Mouse (Mus musculus) spleen, adult 2 months (tissue): Measurements from ENCODE around the gene Abcd2. TPM values are rescaled to one million over a fixed set of nuclear protein-coding genes. Genes with fewer than 3 reads are reported as not detected.

Source experiments
- DNase-seq, 2 experiments: peaks; one replicate each; pipeline versions ENCODE4 v3.0.0 to v3.0.0-alpha.2; 2012 to 2021; ENCODE audit warnings: low spot score in 2 of 2, low read depth in 1 of 2
- H3K27ac ChIP-seq: fragments of 200-500 bp; 2 replicates; pipeline ENCODE4 v1.5.1; 2012; ENCODE audit warnings: low read length, inconsistent platforms; ENCODE audit not compliant: insufficient read depth
- H3K27me3 ChIP-seq: fragments of 200-500 bp; 2 replicates; pipeline ENCODE4 v1.6.1; 2012; ENCODE audit warnings: mild to moderate bottlenecking, moderate library complexity, low read length, inconsistent platforms; ENCODE audit not compliant: control insufficient read depth, insufficient read depth
- H3K36me3 ChIP-seq: fragments of 200-500 bp; 2 replicates; pipeline ENCODE4 v1.6.1; 2012; ENCODE audit warnings: mild to moderate bottlenecking, low read length, inconsistent platforms; ENCODE audit not compliant: control insufficient read depth, insufficient read depth
- H3K4me1 ChIP-seq: fragments of 200-500 bp; 2 replicates; pipeline ENCODE4 v1.6.1; 2011; ENCODE audit warnings: inconsistent platforms; ENCODE audit not compliant: control insufficient read depth, insufficient read depth, insufficient read length
- H3K4me3 ChIP-seq: fragments of 200-500 bp; 2 replicates; pipeline ENCODE4 v1.5.1; 2011; ENCODE audit warnings: mild to moderate bottlenecking, inconsistent platforms; ENCODE audit not compliant: insufficient read depth, insufficient read length; ENCODE audit errors: extremely low read depth
- CTCF ChIP-seq: fragments of 200-500 bp; IDR thresholded peaks from 2 replicates; pipeline ENCODE4 v1.5.1; 2011; ENCODE audit warnings: mild to moderate bottlenecking, inconsistent platforms; ENCODE audit not compliant: insufficient read depth, insufficient read length, insufficient replicate concordance; ENCODE audit errors: extremely low read depth
- POLR2A ChIP-seq: fragments of 200-500 bp; IDR thresholded peaks from 2 replicates; pipeline ENCODE4 v1.6.1; 2011; ENCODE audit warnings: low read depth, low read length, inconsistent platforms
- WGBS: fragments of 180-500 bp; shearing (Covaris S2); methylation state at CpG from one replicate; pipeline ENCODE4 v1.1.7; 2018; 5-methylcytosine and 5-hydroxymethylcytosine counted together
- polyA plus RNA-seq: library from polyadenylated mRNA; depleted of rRNA; stranded (reverse); fragments of >200 nt; gene quantifications from 2 replicates; pipeline ENCODE4 v1.2.3, GENCODE M21; 2012

The Abcd2 gene
- polyA plus RNA-seq, 1 experiment, result 0.42 TPM

DNA sequence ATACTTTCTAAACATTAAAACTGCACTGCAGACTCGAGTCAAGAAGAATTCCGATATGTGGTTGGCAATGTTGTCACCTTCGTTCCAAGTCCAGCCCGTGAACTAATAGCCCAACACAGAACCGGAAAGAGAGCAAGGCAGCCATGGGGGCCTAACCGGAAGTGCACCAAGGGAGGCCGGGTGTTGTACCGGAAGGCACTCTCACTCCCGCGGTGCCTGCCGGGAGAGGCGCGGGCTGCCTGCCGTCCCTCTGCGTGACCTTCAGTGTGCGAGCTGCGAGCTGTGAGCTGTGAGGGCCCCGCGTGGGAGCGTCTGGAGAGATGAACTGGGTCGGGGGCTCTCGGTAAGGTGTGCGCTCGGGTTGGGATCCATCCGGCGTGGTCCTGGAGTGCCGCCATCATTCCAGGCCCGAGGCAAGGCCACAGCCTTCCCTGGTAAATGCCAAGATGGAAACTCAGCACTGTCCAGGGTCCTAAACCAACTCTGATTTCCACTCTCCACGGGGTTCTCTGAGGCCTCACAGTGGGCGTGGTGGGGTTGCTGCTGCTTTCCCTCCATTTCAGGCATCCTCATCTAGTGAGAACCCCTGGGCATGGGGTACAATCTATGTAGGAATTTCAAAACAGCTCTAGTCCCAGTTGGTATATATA, 7.8 kb upstream of the Abcd2 start, which contains the start of gene CN725425:
Gene CN725425, plus strand, starts transcription at position 239 of the 650 bp plus-strand sequence.
- WGBS, result 94% methylated on average over 30 of the region's 30 CpGs
- TF ChIP-seq POLR2A (no peak), CTCF (no peak)

DNA sequence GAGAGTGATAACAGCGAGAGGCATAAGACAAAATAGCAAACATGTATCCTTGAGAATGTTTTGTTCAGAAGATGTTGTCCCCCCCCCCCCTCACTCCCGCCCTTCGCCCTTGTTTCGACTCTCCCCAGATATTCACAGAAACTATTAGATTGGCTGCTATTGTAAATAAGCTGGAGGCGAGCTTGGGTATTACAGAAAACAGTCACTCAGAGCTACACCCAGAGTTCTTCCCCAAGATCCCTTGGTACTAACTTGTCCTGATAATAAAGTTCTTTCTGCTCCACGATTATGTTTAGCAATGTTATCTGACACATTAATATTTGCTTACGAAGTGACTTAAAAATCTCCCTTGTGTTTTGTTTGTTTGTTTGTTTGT, 612 bp upstream of the Abcd2 start:
- no peak for DNase-seq
- Histone ChIP-seq H3K27me3 (no peaks in the 10 kb centered on the region), H3K36me3 (no peaks in the 10 kb centered on the region), H3K4me3 (peak overlapping the region; percentile 34; the same call in 1 of the 2 replicates), H3K27ac (no peak overlapping the region), H3K4me1 (no peaks in the 10 kb centered on the region)
- TF ChIP-seq POLR2A, result no peak
- TF ChIP-seq CTCF, result no peak
- WGBS, result 16% methylated on average over 7 of the region's 7 CpGs

More for the DNA sequence above, 7.8 kb upstream of the Abcd2 start, which contains the start of gene CN725425:
- no peak within 1 kb of the TSS for H3K27ac ChIP-seq
- no peak within 1 kb of the TSS for H3K4me3 ChIP-seq
- no peaks in the 10 kb centered on the region for H3K4me1 ChIP-seq
- no peak for DNase-seq
- no peaks in the 10 kb centered on the region for H3K36me3 ChIP-seq
- H3K27me3 ChIP-seq, result no peaks in the 10 kb centered on the region

DNA sequence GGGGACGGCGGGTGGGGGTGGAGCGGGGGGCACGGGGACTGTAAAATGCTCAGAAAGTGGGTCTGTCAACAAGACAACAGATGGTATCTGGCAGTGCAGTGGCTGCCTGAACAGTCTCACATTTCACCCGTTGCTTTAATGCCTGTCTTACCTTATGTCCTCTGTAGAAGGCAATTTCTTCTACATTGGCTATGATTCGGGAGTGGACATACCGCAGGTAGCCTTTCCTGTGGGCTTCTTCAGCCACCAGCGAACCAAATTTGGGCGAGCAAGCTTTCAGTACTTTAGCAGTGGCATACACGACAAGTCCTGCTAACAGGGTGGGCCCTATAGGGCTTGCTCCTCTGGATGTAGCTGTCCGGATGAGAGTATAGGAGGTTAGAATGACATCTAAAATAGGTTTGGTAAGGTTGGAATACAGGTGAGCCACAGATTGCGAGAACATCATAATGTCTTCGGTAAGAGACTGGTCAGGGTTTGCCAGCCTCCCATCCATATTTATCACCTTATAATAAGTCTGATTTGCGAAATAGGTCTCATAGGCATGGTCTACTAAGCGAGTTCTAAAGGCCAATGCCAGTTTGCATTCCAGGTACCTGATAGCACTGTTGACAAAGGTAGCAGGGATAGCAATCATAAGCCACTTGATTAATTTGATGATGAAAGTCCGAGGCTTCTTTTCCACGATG, 936 bp downstream of the Abcd2 start:
- H3K36me3 ChIP-seq, result no peaks in the 10 kb centered on the region
- 72% methylated on average over 17 of the region's 17 CpGs for WGBS
- no peaks in the 10 kb centered on the region for H3K27me3 ChIP-seq
- H3K4me3 ChIP-seq, result peak overlapping the region; percentile 12; the same call in 1 of the 2 replicates
- no peak for TF ChIP-seq CTCF
- DNase-seq, result no peak
- H3K27ac ChIP-seq, result peak overlapping the region; percentile 30; the same call in 1 of the 2 replicates
- H3K4me1 ChIP-seq, result no peaks in the 10 kb centered on the region

DNA sequence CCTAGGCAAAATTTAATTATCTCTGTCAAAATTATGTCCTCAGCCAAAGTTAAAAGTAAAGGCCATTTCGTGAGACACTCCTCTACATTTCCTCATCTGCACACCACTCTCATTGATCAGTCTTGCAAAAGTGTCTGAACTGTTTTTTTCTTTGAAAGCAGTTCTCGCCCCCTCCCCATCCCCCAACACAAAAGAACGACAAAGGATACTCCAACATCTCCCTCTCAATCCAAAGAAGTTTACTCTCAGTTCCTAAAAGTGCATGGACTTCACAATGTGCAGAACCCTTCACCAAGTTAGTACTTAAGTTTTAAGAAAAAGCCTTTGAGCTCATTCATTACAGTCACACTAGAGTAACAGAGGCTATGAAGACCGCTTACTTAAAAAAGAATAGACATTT, 1.6 kb downstream of the Abcd2 start:
- TF ChIP-seq POLR2A, result no peak
- TF ChIP-seq CTCF, result no peak
- no peaks in the 10 kb centered on the region for H3K36me3 ChIP-seq
- H3K4me1 ChIP-seq, result no peaks in the 10 kb centered on the region
- no peak overlapping the region for H3K27ac ChIP-seq
- no peaks in the 10 kb centered on the region for H3K27me3 ChIP-seq
- no peak for DNase-seq
- 79% methylated on average over 4 of the region's 4 CpGs for WGBS
- no peak overlapping the region for H3K4me3 ChIP-seq

DNA sequence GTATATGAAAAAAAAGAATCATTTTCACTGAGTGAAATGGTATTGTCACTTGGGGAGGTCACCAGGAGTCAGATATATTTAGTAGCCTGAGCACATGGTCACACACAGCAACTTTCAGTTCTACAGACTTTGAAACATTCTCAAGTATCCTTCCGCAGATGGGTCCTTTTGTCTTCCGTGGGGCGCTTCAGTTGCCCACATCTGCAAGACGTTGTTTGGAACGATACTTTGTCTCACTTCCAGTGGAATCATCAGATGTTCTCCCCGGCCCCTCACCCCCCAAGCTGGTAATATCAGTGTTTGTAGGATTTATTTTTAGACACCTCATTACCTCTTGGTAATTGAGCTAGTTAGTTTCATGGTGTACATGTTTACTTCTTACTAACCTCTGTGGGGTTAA, 5.2 kb downstream of the Abcd2 start:
- H3K4me3 ChIP-seq, result no peak overlapping the region
- DNase-seq, result no peak
- no peaks in the 10 kb centered on the region for H3K36me3 ChIP-seq
- no peak for TF ChIP-seq POLR2A
- TF ChIP-seq CTCF, result no peak
- 83% methylated on average over 6 of the region's 6 CpGs for WGBS
- no peak overlapping the region for H3K27ac ChIP-seq
- H3K4me1 ChIP-seq, result no peaks in the 10 kb centered on the region
- no peaks in the 10 kb centered on the region for H3K27me3 ChIP-seq

DNA sequence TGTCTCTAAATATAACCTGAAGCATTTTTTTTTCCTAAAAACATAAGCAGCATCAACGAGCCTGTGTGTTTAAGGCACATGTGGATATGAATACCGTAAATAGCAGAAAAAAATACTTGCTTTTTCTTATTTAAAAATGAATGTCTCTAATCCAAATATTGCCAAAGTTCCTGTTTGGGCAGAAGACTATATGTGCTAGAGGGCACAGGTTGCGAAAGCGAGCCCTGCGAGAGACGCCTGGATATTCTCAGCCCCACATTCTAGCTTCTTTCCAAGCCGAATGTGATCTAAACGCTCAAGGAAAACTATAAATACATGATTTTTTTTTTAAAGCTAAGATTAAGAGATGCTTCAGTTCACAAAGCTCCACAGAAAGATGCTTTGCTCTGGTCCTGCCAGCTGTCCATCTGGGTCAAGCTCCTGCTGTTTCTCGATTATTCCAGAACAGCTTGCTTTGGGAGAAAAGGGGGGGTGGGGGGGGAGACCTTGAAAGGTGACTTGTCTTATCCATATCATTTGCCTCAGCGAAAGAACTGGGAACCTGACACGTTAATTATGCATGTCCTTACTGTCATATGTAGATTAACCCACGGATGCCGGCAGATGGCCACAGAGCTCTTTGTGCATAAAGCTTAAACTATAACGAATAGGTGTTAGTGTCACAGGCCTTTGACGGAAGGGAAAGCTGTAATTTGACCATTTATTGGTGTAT, 11.5 kb downstream of the Abcd2 start:
- no peak for DNase-seq
- Histone ChIP-seq H3K4me3 (no peak overlapping the region), H3K4me1 (no peaks in the 10 kb centered on the region), H3K27ac (no peak overlapping the region), H3K27me3 (no peaks in the 10 kb centered on the region), H3K36me3 (no peaks in the 10 kb centered on the region)
- TF ChIP-seq CTCF, result no peak
- 89% methylated on average over 15 of the region's 15 CpGs for WGBS
